Mouse (Mus musculus): Measurements from ENCODE around the gene Katna1. TPM values are rescaled to one million over a fixed set of nuclear protein-coding genes. Genes with fewer than 3 reads are reported as not detected.
"Not testable (repeated sequence)": the region's sequence is repeated elsewhere in the genome, so short reads cannot be mapped to it uniquely, and the experiment has no call there.

Gene Katna1
- total RNA-seq, 2 experiments from 2014 or later: 16.6 to 18.3 TPM

GRCm38 (mm10) chr10:7731582-7731981 lies 5.8 kb downstream of the Katna1 start:
- TF ChIP-seq CTCF (conservative IDR thresholded peaks at IDR 0.05): no peak
- no peak overlapping the region for H3K4me3 ChIP-seq
- H3K27ac ChIP-seq: no peak overlapping the region
- no peak for DNase-seq (ENCODE audit: low spot score in 2 of 2)

GRCm38 (mm10) chr10:7737122-7737521 lies 11.3 kb downstream of the Katna1 start:
- Histone ChIP-seq H3K27ac (peak overlapping the region; percentile 52; the same call in 1 of the 2 replicates), H3K4me3 (no peak overlapping the region)
- no peak for TF ChIP-seq CTCF (conservative IDR thresholded peaks at IDR 0.05)
- no peak for DNase-seq (ENCODE audit: low spot score in 2 of 2)

GRCm38 (mm10) chr10:7737914-7738313 lies 12.1 kb downstream of the Katna1 start:
- Histone ChIP-seq H3K4me3 (no peak overlapping the region), H3K27ac (no peak overlapping the region)
- DNase-seq (ENCODE audit: low spot score in 2 of 2): no peak
- TF ChIP-seq CTCF (conservative IDR thresholded peaks at IDR 0.05): no peak

- not testable (repeated sequence) for H3K27ac ChIP-seq; DNase-seq (ENCODE audit: low spot score in 2 of 2); H3K4me3 ChIP-seq
Measured at GRCm38 (mm10) chr10:7745528-7745927, 19.7 kb downstream of the Katna1 start.

- Histone ChIP-seq H3K27ac (no peak overlapping the region), H3K4me3 (no peak overlapping the region)
- DNase-seq (ENCODE audit: low spot score in 2 of 2): no peak
- no peak for TF ChIP-seq CTCF (conservative IDR thresholded peaks at IDR 0.05)
Measured at GRCm38 (mm10) chr10:7748752-7749151, 23.0 kb downstream of the Katna1 start.

GRCm38 (mm10) chr10:7757544-7757943 lies 31.7 kb downstream of the Katna1 start:
- no peak for DNase-seq (ENCODE audit: low spot score in 2 of 2)
- Histone ChIP-seq H3K27ac (no peak overlapping the region), H3K4me3 (no peak overlapping the region)
- TF ChIP-seq CTCF (conservative IDR thresholded peaks at IDR 0.05): no peak

- TF ChIP-seq CTCF (conservative IDR thresholded peaks at IDR 0.05): no peak
- no peak overlapping the region for H3K27ac ChIP-seq
- H3K4me3 ChIP-seq: no peak overlapping the region
- DNase-seq (ENCODE audit: low spot score in 2 of 2): no peak
Measured at GRCm38 (mm10) chr10:7772346-7772745, 46.5 kb downstream of the Katna1 start.

- no peak overlapping the region for H3K27ac ChIP-seq
- DNase-seq (ENCODE audit: low spot score in 2 of 2): no peak
- TF ChIP-seq CTCF (conservative IDR thresholded peaks at IDR 0.05): no peak
- H3K4me3 ChIP-seq: no peak overlapping the region
Measured at GRCm38 (mm10) chr10:7772769-7773168, 47.0 kb downstream of the Katna1 start.

- no peak for TF ChIP-seq CTCF (conservative IDR thresholded peaks at IDR 0.05)
- no peak overlapping the region for H3K27ac ChIP-seq
- no peak for DNase-seq (ENCODE audit: low spot score in 2 of 2)
- H3K4me3 ChIP-seq: no peak overlapping the region
Measured at GRCm38 (mm10) chr10:7775421-7775820, 49.6 kb downstream of the Katna1 start.

- no peak for TF ChIP-seq CTCF (conservative IDR thresholded peaks at IDR 0.05)
- no peak overlapping the region for H3K4me3 ChIP-seq
- DNase-seq (ENCODE audit: low spot score in 2 of 2): no peak
- no peak overlapping the region for H3K27ac ChIP-seq
Measured at GRCm38 (mm10) chr10:7778361-7778760, 52.6 kb downstream of the Katna1 start.

GRCm38 (mm10) chr10:7779751-7780237 lies 54.0 kb downstream of the Katna1 start:
- H3K4me3 ChIP-seq: peak overlapping the region; percentile 98
- DNase-seq (ENCODE audit: low spot score in 2 of 2): no peak
- no peak overlapping the region for H3K27ac ChIP-seq
- no peak for TF ChIP-seq CTCF (conservative IDR thresholded peaks at IDR 0.05)

- H3K4me3 ChIP-seq: peak overlapping the region; percentile 98
- peak overlapping the region; percentile 84 for H3K27ac ChIP-seq
- peak; percentile 81 to 86 for DNase-seq (ENCODE audit: low spot score in 2 of 2)
- no peak for TF ChIP-seq CTCF (conservative IDR thresholded peaks at IDR 0.05)
Measured at GRCm38 (mm10) chr10:7780238-7781176, 54.7 kb downstream of the Katna1 start.

- TF ChIP-seq CTCF (conservative IDR thresholded peaks at IDR 0.05): no peak
- DNase-seq (ENCODE audit: low spot score in 2 of 2): no peak
- H3K4me3 ChIP-seq: peak overlapping the region; percentile 98
Measured at GRCm38 (mm10) chr10:7781214-7781613, 55.4 kb downstream of the Katna1 start.

GRCm38 (mm10) chr10:7787319-7787718 lies 61.5 kb downstream of the Katna1 start:
- TF ChIP-seq CTCF (conservative IDR thresholded peaks at IDR 0.05): no peak
- Histone ChIP-seq H3K27ac (no peak overlapping the region), H3K4me3 (no peak overlapping the region)
- DNase-seq (ENCODE audit: low spot score in 2 of 2): no peak

More at GRCm38 (mm10) chr10:7781214-7781613, 55.4 kb downstream of the Katna1 start:
- H3K27ac ChIP-seq: peak overlapping the region; percentile 84

Data from layer of hippocampus, adult 2 months (tissue).